Mouse (Mus musculus) liver, postnatal 0 days (tissue): Measurements from ENCODE around the gene Trit1.

Experiments
- CTCF ChIP-seq: sonication (generic); IDR thresholded peaks from 2 replicates; pipeline ENCODE4 v1.5.1; 2016; ENCODE audit warnings: antibody characterized with exemption, low read depth
- EP300 ChIP-seq: IDR thresholded peaks from 2 replicates; pipeline ENCODE4 v1.6.1; 2016; ENCODE audit warnings: antibody characterized with exemption, low read depth, mild to moderate bottlenecking

- TF ChIP-seq EP300: no peak
- no peak for TF ChIP-seq CTCF
These were observed 36.8 kb downstream of the Trit1 start for GRCm38 (mm10) chr4:123053179-123053578.
